ENCODE assay signal across 8 mouse cellular contexts in the genomic region with DNA sequence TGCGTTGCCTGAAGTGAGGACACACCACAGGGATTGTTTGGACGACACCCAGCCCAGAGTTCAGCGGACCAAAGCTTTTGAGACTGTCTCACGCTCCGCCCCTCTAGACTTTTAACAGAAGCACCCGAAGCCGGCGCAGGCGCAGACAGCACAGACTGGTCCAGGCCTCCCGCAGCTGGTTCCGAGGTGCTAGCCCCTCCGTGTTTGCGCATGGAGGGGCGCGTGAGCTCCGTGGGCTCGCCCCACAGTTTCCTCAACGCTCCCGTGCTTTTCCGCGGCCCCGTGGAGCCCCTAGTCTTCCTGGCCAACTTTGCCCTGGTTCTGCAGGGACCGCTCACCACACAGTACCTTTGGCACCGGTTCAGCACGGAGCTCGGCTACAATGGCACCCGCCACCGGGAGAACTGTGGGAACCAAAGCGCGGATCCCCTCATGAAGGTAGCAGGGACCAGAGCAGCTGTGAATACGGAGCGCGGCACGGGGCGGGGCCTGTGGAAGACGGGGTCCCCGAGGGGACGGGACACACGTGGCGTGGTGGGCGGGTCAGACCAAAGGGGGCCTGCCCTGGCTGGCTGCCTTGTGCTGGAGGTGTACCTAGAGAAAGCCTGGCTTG. TPM values are rescaled to one million over a fixed set of nuclear protein-coding genes. Genes with fewer than 3 reads are reported as not detected.
DNase-seq lines count a peak whose midpoint lies in the region; ATAC-seq and TF ChIP-seq lines count a peak whose summit lies in the region.

A gene (plus strand): TSS at position 130 of the 613 bp plus-strand sequence.

- DNase-seq in adrenal gland, adult 8-10 months: peak; percentile 85
- peak; percentile 85 for DNase-seq in embryo, embryonic 9.5 days (ENCODE audit: extremely low spot score)
- peak; percentile 36 for DNase-seq in gonadal fat pad, adult 2 months (ENCODE audit: low read depth)
- peak; percentile 76 to 77 for DNase-seq in left cerebral cortex, postnatal 36 days (ENCODE audit: low spot score in 2 of 2)
- peak; percentile 82 for DNase-seq in midbrain, embryonic 10.5 days (ENCODE audit: low spot score)
- peak; percentile 52 for DNase-seq in skeletal muscle tissue, adult 2 months (ENCODE audit: low read depth, low spot score)

- no peaks in the 10 kb centered on the region for H3K27me3 ChIP-seq in intestine, postnatal 0 days (replicated peaks; ENCODE audit: control insufficient read depth, insufficient read depth, low read length)
- H3K27me3 ChIP-seq in midbrain, embryonic 10.5 days (ENCODE audit: low read depth, poor library complexity, severe bottlenecking): 0 out of 2 replicates have a peak, but pooled peaks cover 8% of the 10 kb centered on the region

- peaks cover 7% of the 10 kb centered on the region for H3K4me1 ChIP-seq in intestine, postnatal 0 days (replicated peaks; ENCODE audit: control insufficient read depth, insufficient read depth, low read length)
- H3K4me1 ChIP-seq in midbrain, embryonic 10.5 days: peaks cover 39% of the 10 kb centered on the region

- H3K4me3 ChIP-seq in intestine, postnatal 0 days (ENCODE audit: low read depth, low read length): peak within 1 kb of the TSS; percentile 71
- peak within 1 kb of the TSS; percentile 82 for H3K4me3 ChIP-seq in midbrain, embryonic 10.5 days

- peak within 1 kb of the TSS; percentile 92 for H3K4me2 ChIP-seq in intestine, postnatal 0 days (replicated peaks; ENCODE audit: low read depth)

- intact Hi-C loops in left cerebral cortex, postnatal 36 days (cut with DNase I): no loop called here

- H3K9ac ChIP-seq in intestine, postnatal 0 days (ENCODE audit: low read depth, low read length): peak within 1 kb of the TSS; percentile 73

- no peak for TF ChIP-seq CTCF in intestine, postnatal 0 days (IDR thresholded peaks at IDR 0.05; ENCODE audit: low read depth)

- WGBS in intestine, postnatal 0 days: under 1% methylated on average over 41 of the region's 41 CpGs
- under 1% methylated on average over 41 of the region's 41 CpGs for WGBS in midbrain, embryonic 10.5 days

- ATAC-seq in intestine, postnatal 0 days: peak; percentile 26
- ATAC-seq in erythroid progenitor cell, adult 5-6 weeks (replicated peaks; ENCODE audit: low FRiP score, poor library complexity, severe bottlenecking): no peak

- H3K9me3 ChIP-seq in intestine, postnatal 0 days (ENCODE audit: control insufficient read depth): no peaks in the 10 kb centered on the region
- no peaks in the 10 kb centered on the region for H3K9me3 ChIP-seq in midbrain, embryonic 10.5 days (replicated peaks)

- peak within 1 kb of the TSS; percentile 93 for H3K27ac ChIP-seq in intestine, postnatal 0 days (ENCODE audit: low read depth, low read length)
- H3K27ac ChIP-seq in midbrain, embryonic 10.5 days (replicated peaks): peak within 1 kb of the TSS; percentile 97

- H3K36me3 ChIP-seq in intestine, postnatal 0 days (ENCODE audit: control insufficient read depth, insufficient read depth): no peaks in the 10 kb centered on the region
- H3K36me3 ChIP-seq in midbrain, embryonic 10.5 days: peaks cover 10% of the 10 kb centered on the region; the same call in 1 of the 2 replicates

RNA-seq across cellular contexts. Expression of the gene that starts here (rescaled TPM):
- total RNA-seq in adrenal gland, adult 8-10 months (2022): 10 to 100 TPM; 36.9 to 54.8 (median 42.6) TPM
- 58.5 and 77.0 TPM in 2 replicates for polyA plus RNA-seq in gonadal fat pad, adult 2 months (2012; rRNA removed)
- polyA plus RNA-seq in intestine, postnatal 0 days (2015; fragmentation: Nextera tagmentation; extraction: Ambion mirVana): 68.7 and 71.6 TPM in 2 replicates
- 10 to 100 TPM in 1 of 2 experiments, 1 to 10 TPM in 1; 9.4 to 11.7 TPM for total RNA-seq in left cerebral cortex, postnatal 36 days (2021)
- 23.2 and 27.1 TPM in 2 replicates for polyA plus RNA-seq in midbrain, embryonic 10.5 days (2016; fragmentation: Nextera tagmentation; extraction: Ambion mirVana)
- total RNA-seq in erythroid progenitor cell, adult 5-6 weeks (2015; ENCODE audit: low replicate concordance): not detected in 2 replicates
- 0.13 TPM in 1 of 2 replicates, not detected in the other for total RNA-seq in erythroid progenitor cell, adult 5-6 weeks (2017; ENCODE audit: low replicate concordance)

Comparison
In these comparisons a context has a peak if more than half of its experiments do, and no peak if none do; other contexts are left out.
1. RNA of the gene that starts here (total RNA-seq): 36.9 to 54.8 TPM in adrenal gland, adult 8-10 months and 9.4 to 11.7 TPM in left cerebral cortex, postnatal 36 days; 0.13 TPM in erythroid progenitor cell, adult 5-6 weeks; every median in the first group is over 4 times any median in the second.
2. Peak in every context shown above with its lines, with median percentiles within 50 percentile points of each other: DNase-seq.